Mouse (Mus musculus): ENCODE results near the gene Hist1h2ae. TPM values are rescaled to one million over a fixed set of nuclear protein-coding genes. Genes with fewer than 3 reads are reported as not detected.

Hist1h2ae gene
- 34.0 and 34.2 TPM in 2 replicates for polyA plus RNA-seq (2015; fragmentation: Nextera tagmentation; extraction: Ambion mirVana)

DNA sequence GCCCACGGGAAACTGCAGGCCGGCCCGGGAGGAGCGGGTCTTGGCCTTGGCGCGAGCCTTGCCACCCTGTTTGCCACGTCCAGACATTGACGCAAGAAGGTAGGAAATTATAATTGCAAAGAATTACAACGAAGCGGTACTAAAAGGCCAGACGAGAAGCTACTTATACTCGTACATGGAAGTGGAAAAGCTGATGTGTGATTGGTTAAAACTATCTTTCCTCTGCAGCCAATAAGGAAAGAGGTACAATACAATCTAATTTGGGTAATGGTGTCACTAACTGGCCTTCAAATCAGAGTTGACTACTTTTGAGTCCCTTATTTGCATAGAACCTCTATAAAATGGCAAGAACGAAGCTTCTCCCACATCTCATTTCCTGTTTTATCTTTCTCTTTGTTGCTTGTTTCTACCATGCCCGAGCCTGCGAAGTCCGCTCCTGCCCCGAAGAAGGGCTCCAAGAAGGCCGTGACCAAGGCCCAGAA is at the start of gene Hist1h2ae, which contains the start of gene Hist1h2bg:
TSS of gene Hist1h2ae (minus strand) at position 199 of the 482 bp plus-strand sequence.
TSS of gene Hist1h2bg (plus strand) at position 375 of the 482 bp plus-strand sequence.
- Histone ChIP-seq H3K27me3 (ENCODE audit: control insufficient read depth, insufficient read depth, low read length) (no peaks in the 10 kb centered on the region), H3K4me3 (ENCODE audit: low read length) (peak within 1 kb of the TSS; percentile 59), H3K4me2 (ENCODE audit: low read depth, low read length) (peak within 1 kb of the TSS; percentile 77), H3K27ac (ENCODE audit: low read length) (peak within 1 kb of the TSS; percentile 96), H3K9me3 (replicated peaks; ENCODE audit: control insufficient read depth, low read length) (no peaks in the 10 kb centered on the region), H3K9ac (ENCODE audit: low read length) (peak within 1 kb of the TSS; percentile 76), H3K4me1 (ENCODE audit: control insufficient read depth, insufficient read depth, low read length) (peaks cover 18% of the 10 kb centered on the region), H3K36me3 (ENCODE audit: control insufficient read depth, insufficient read depth) (no peaks in the 10 kb centered on the region)
- 1% methylated on average over 18 of the region's 18 CpGs for WGBS
- ATAC-seq (replicated peaks; ENCODE audit: extremely low read depth, insufficient read depth, low FRiP score), result peak; percentile 87

DNA sequence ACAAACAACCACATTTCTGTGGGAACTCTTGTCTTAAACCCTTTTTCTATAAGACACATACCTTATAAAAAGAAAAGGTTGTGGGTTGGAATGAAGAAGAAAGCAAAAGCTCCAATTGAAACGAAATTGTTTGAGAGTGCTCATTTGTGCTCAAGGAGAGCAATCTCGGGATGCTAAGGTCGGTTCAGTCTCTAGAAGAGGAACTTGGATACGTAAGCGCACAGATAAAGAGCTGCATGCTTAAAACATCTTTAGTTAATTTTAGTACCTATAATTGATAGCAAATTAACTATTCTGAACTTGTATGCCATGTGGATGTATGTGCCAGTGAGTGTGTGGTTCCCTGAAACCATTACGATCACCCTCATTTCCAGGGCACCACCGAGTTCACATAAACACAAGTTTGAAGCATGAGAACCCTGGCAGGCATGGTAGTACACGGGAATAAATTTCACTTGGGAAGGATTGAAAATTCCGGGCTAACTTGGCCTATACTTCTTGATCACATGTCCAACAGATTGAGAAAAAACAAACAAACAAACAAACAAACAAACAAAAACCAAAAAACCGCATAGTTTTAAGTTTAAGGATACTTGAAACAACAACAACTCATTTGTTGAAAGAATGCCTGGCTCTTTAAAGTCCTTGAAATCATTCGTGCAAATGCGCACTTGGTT is 49.2 kb upstream of the Hist1h2ae start:
- ATAC-seq (replicated peaks; ENCODE audit: extremely low read depth, insufficient read depth, low FRiP score), result no peak
- 48% methylated on average over 12 of the region's 12 CpGs for WGBS
- peak overlapping the region; percentile 67 for H3K4me3 ChIP-seq (ENCODE audit: low read length)
- peak overlapping the region; percentile 94 for H3K4me2 ChIP-seq (ENCODE audit: low read depth, low read length)
- peak overlapping the region; percentile 86 for H3K9ac ChIP-seq (ENCODE audit: low read length)
- H3K9me3 ChIP-seq (replicated peaks; ENCODE audit: control insufficient read depth, low read length), result no peaks in the 10 kb centered on the region
- H3K27me3 ChIP-seq (ENCODE audit: control insufficient read depth, insufficient read depth, low read length), result no peaks in the 10 kb centered on the region
- peaks cover 4% of the 10 kb centered on the region for H3K4me1 ChIP-seq (ENCODE audit: control insufficient read depth, insufficient read depth, low read length)
- H3K36me3 ChIP-seq (ENCODE audit: control insufficient read depth, insufficient read depth), result no peaks in the 10 kb centered on the region
- peak overlapping the region; percentile 94 for H3K27ac ChIP-seq (ENCODE audit: low read length)

DNA sequence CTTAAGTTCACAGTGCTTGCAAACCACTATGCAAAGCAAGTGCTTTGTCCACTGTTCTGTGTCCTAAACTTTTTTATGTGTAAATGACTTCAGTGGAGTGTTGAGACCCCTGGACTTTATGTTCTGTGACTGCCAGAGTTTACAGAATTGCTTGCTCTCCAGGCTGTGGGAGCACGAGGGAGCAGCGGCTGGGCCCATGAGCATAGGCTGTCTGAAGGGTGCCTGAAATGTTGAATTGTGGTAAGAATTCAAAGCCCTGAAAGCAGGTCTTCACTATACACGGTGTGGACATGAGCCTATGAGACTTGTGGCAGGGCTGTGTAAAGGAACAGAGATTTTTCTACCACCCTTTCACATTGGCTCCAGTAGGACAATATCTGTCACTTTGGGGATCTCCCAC is 40.6 kb upstream of the Hist1h2ae start:
- H3K4me3 ChIP-seq (ENCODE audit: low read length), result no peak overlapping the region
- no peak overlapping the region for H3K4me2 ChIP-seq (ENCODE audit: low read depth, low read length)
- H3K4me1 ChIP-seq (ENCODE audit: control insufficient read depth, insufficient read depth, low read length), result no peaks in the 10 kb centered on the region
- H3K9me3 ChIP-seq (replicated peaks; ENCODE audit: control insufficient read depth, low read length), result no peaks in the 10 kb centered on the region
- WGBS, result 85% methylated on average over 3 of the region's 3 CpGs
- H3K27me3 ChIP-seq (ENCODE audit: control insufficient read depth, insufficient read depth, low read length), result no peaks in the 10 kb centered on the region
- H3K9ac ChIP-seq (ENCODE audit: low read length), result no peak overlapping the region
- H3K27ac ChIP-seq (ENCODE audit: low read length), result no peak overlapping the region
- no peaks in the 10 kb centered on the region for H3K36me3 ChIP-seq (ENCODE audit: control insufficient read depth, insufficient read depth)
- ATAC-seq (replicated peaks; ENCODE audit: extremely low read depth, insufficient read depth, low FRiP score), result no peak

DNA sequence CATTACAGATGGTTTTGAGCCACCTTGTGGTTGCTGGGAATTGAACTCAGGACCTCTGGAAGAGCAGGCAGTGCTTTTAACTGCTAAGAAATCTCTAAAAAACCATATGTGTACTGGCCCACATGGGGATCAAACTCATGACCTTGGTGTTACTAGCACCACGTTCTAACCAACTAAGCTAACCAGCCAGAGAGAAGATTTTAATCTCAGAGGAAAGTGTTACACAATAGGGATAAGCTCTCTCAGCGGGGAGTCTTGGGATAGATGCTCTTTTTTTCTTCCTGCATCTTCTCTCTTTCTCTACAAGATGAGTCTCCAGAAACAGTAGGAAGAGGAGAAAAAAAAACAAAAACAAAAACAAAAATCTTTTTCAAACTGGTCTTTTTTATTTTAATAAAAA is 39.4 kb upstream of the Hist1h2ae start:
- H3K36me3 ChIP-seq (ENCODE audit: control insufficient read depth, insufficient read depth), result no peaks in the 10 kb centered on the region
- no peak overlapping the region for H3K27ac ChIP-seq (ENCODE audit: low read length)
- no peak for ATAC-seq (replicated peaks; ENCODE audit: extremely low read depth, insufficient read depth, low FRiP score)
- H3K4me3 ChIP-seq (ENCODE audit: low read length), result no peak overlapping the region
- H3K27me3 ChIP-seq (ENCODE audit: control insufficient read depth, insufficient read depth, low read length), result no peaks in the 10 kb centered on the region
- no peaks in the 10 kb centered on the region for H3K9me3 ChIP-seq (replicated peaks; ENCODE audit: control insufficient read depth, low read length)
- H3K4me1 ChIP-seq (ENCODE audit: control insufficient read depth, insufficient read depth, low read length), result no peaks in the 10 kb centered on the region
- no peak overlapping the region for H3K9ac ChIP-seq (ENCODE audit: low read length)
- H3K4me2 ChIP-seq (ENCODE audit: low read depth, low read length), result no peak overlapping the region
- WGBS, result 64% methylated on average over 2 of the region's 2 CpGs

DNA sequence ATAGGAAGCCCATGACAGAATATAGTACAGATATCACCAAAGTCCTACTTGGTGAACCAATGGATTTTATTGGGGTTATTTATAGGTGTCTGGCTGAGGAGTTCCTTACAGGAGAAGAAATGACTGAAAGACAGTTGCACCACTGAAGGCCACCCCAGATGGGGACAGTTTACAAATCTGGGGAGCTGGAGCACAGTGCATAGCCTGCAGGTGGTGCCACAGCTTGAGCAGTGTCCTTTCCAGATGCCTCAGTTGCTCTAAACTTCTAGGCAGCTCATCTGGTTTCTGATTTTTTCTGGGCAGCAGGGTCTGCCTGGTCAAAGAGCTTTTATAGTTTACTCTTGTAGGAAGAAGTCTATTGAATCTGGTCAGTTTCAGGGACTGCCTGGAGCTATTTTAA is 38.8 kb upstream of the Hist1h2ae start:
- H3K36me3 ChIP-seq (ENCODE audit: control insufficient read depth, insufficient read depth), result no peaks in the 10 kb centered on the region
- no peak overlapping the region for H3K4me3 ChIP-seq (ENCODE audit: low read length)
- H3K4me2 ChIP-seq (ENCODE audit: low read depth, low read length), result no peak overlapping the region
- no peak for ATAC-seq (replicated peaks; ENCODE audit: extremely low read depth, insufficient read depth, low FRiP score)
- no peaks in the 10 kb centered on the region for H3K9me3 ChIP-seq (replicated peaks; ENCODE audit: control insufficient read depth, low read length)
- no peak overlapping the region for H3K9ac ChIP-seq (ENCODE audit: low read length)
- no peaks in the 10 kb centered on the region for H3K4me1 ChIP-seq (ENCODE audit: control insufficient read depth, insufficient read depth, low read length)
- H3K27me3 ChIP-seq (ENCODE audit: control insufficient read depth, insufficient read depth, low read length), result no peaks in the 10 kb centered on the region
- no peak overlapping the region for H3K27ac ChIP-seq (ENCODE audit: low read length)

DNA sequence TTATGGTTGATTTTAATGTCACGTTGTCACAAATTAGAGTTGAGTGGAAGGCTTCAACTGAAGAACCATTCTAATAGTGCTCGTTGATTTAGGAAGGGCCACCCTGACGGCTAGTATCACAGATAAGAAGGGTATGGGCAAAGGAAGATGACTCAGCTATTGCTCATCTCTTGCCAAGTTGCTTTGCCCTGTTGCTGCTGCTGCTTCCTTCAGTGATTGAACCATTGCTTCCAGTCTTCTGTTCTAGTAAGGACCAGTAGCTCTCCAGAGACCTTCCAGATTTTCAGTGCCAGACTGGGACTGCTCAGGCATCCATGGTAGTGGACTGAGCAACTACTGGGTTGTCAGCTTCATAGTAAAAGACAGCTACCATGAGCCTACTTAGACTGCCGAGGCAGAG is 38.2 kb upstream of the Hist1h2ae start:
- Histone ChIP-seq H3K4me2 (ENCODE audit: low read depth, low read length) (no peak overlapping the region), H3K27ac (ENCODE audit: low read length) (no peak overlapping the region), H3K27me3 (ENCODE audit: control insufficient read depth, insufficient read depth, low read length) (no peaks in the 10 kb centered on the region), H3K9me3 (replicated peaks; ENCODE audit: control insufficient read depth, low read length) (no peaks in the 10 kb centered on the region), H3K36me3 (ENCODE audit: control insufficient read depth, insufficient read depth) (no peaks in the 10 kb centered on the region), H3K4me1 (ENCODE audit: control insufficient read depth, insufficient read depth, low read length) (no peaks in the 10 kb centered on the region), H3K4me3 (ENCODE audit: low read length) (no peak overlapping the region), H3K9ac (ENCODE audit: low read length) (no peak overlapping the region)
- 59% methylated on average over 4 of the region's 4 CpGs for WGBS
- no peak for ATAC-seq (replicated peaks; ENCODE audit: extremely low read depth, insufficient read depth, low FRiP score)

DNA sequence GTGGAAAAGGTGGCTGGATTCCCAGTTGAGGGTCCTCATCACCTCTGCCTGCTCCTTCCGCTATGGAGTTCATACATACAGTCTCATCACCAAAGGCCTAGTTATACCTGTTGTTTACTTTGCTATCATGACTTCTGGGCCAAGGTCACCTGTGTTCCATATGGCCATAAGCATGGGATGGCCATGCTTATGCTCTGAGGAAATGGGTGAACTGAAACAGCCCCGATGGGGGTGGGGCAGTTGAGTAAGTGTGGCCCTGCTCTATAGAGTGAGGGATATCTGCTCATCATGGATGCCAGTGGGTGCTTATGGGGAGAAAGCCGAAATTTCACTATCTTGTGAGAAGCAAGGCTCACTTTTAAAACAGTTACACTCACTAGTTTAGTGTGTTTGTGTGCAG is 34.0 kb upstream of the Hist1h2ae start:
- Histone ChIP-seq H3K4me1 (ENCODE audit: control insufficient read depth, insufficient read depth, low read length) (no peaks in the 10 kb centered on the region), H3K27me3 (ENCODE audit: control insufficient read depth, insufficient read depth, low read length) (no peaks in the 10 kb centered on the region), H3K4me3 (ENCODE audit: low read length) (no peak overlapping the region), H3K4me2 (ENCODE audit: low read depth, low read length) (no peak overlapping the region), H3K9ac (ENCODE audit: low read length) (no peak overlapping the region), H3K27ac (ENCODE audit: low read length) (no peak overlapping the region), H3K9me3 (replicated peaks; ENCODE audit: control insufficient read depth, low read length) (no peaks in the 10 kb centered on the region), H3K36me3 (ENCODE audit: control insufficient read depth, insufficient read depth) (no peaks in the 10 kb centered on the region)
- 82% methylated on average over 3 of the region's 3 CpGs for WGBS
- ATAC-seq (replicated peaks; ENCODE audit: extremely low read depth, insufficient read depth, low FRiP score), result no peak

DNA sequence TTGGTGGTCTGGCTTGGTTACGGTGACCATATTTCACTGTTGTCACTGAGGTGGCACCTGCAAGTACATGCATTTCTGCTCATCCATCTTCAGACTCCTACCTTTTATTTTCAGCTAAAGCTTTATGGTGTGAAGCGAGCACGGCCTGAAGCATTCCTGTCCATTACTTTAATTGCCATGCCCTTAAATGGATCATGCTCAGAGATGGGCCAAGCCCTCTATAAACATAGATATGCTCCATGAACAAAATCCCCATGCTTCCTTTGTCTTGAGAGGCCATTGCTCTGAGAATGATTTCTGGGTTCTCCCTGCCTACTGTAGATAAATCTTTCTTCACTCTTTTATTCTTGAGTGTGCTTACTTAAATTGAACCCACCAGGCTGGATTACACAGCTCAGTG is 33.4 kb upstream of the Hist1h2ae start:
- H3K9me3 ChIP-seq (replicated peaks; ENCODE audit: control insufficient read depth, low read length), result no peaks in the 10 kb centered on the region
- no peaks in the 10 kb centered on the region for H3K27me3 ChIP-seq (ENCODE audit: control insufficient read depth, insufficient read depth, low read length)
- H3K9ac ChIP-seq (ENCODE audit: low read length), result no peak overlapping the region
- H3K36me3 ChIP-seq (ENCODE audit: control insufficient read depth, insufficient read depth), result no peaks in the 10 kb centered on the region
- no peak for ATAC-seq (replicated peaks; ENCODE audit: extremely low read depth, insufficient read depth, low FRiP score)
- H3K4me3 ChIP-seq (ENCODE audit: low read length), result no peak overlapping the region
- WGBS, result 90% methylated on average over 3 of the region's 3 CpGs
- no peaks in the 10 kb centered on the region for H3K4me1 ChIP-seq (ENCODE audit: control insufficient read depth, insufficient read depth, low read length)
- H3K27ac ChIP-seq (ENCODE audit: low read length), result no peak overlapping the region
- no peak overlapping the region for H3K4me2 ChIP-seq (ENCODE audit: low read depth, low read length)

DNA sequence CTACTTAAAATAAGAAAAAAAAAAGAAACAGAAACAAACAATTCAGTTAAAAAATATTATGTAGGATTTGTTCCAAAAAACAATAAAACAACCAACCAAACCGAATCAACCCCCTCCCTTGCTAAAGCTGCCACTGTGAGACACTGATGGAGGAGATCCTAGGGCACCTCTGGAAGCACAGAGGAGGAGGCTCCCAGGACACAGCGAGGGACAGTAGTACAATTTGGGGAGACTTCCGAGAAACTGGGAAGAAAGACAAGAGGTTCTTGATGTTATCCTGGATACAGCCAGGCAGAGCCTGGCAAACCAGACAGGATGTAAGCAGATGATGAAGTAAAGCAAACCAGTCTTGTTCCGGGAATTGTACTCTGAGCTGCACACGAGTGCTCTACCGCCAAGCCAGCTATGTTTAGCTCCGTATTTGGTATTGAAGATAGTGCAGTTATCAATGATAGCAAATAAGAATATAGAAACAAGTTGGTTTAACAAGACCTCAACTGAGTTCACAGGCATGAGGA is 32.2 kb upstream of the Hist1h2ae start:
- whole genome bisulfite sequencing, result 49% methylated on average over 7 of the region's 7 CpGs
- no peak overlapping the region for H3K9ac ChIP-seq (ENCODE audit: low read length)
- no peak overlapping the region for H3K27ac ChIP-seq (ENCODE audit: low read length)
- H3K9me3 ChIP-seq (replicated peaks; ENCODE audit: control insufficient read depth, low read length), result no peaks in the 10 kb centered on the region
- no peak for ATAC-seq (replicated peaks; ENCODE audit: extremely low read depth, insufficient read depth, low FRiP score)
- no peaks in the 10 kb centered on the region for H3K4me1 ChIP-seq (ENCODE audit: control insufficient read depth, insufficient read depth, low read length)
- no peak overlapping the region for H3K4me3 ChIP-seq (ENCODE audit: low read length)
- no peak overlapping the region for H3K4me2 ChIP-seq (ENCODE audit: low read depth, low read length)
- H3K27me3 ChIP-seq (ENCODE audit: control insufficient read depth, insufficient read depth, low read length), result no peaks in the 10 kb centered on the region
- no peaks in the 10 kb centered on the region for H3K36me3 ChIP-seq (ENCODE audit: control insufficient read depth, insufficient read depth)

Measured in heart, embryonic 16.5 days (tissue).